9 mouse cellular contexts compared by ENCODE assay signal in genomic region chr16:33337681-33338080, GRCm38 (mm10). TPM values are rescaled to one million over a fixed set of nuclear protein-coding genes. Genes with fewer than 3 reads are reported as not detected.
DNase-seq lines count a peak whose midpoint lies in the region; ATAC-seq and TF ChIP-seq lines count a peak whose summit lies in the region.
"Had no signal": no experiment of that assay in that cellular context is flagged by ENCODE, and none has a peak within 500 bp of the region (broad histone marks: within the 10 kb centered on the region; RNA-seq: fewer than 3 reads in every experiment).

No protein-coding gene starts in this region.

- peaks cover 5% of the 10 kb centered on the region; the same call in 1 of the 2 replicates for H3K4me1 ChIP-seq in heart, embryonic 16.5 days (ENCODE audit: control insufficient read depth, insufficient read depth, low read length)
- peaks cover 10% of the 10 kb centered on the region for H3K4me1 ChIP-seq in lung, embryonic 15.5 days
- peaks cover 0 to 12% of the 10 kb centered on the region in 2 experiments; a peak in 1 of 4 replicates for H3K4me1 ChIP-seq in ES-E14 (ENCODE audit: control insufficient read depth in 2 of 2, insufficient read depth in 2 of 2, low read length in 2 of 2, poor library complexity in 1 of 2)
- H3K4me1 ChIP-seq: forebrain, embryonic 13.5 days had no signal

- in situ Hi-C loops in ES-E14 (cut with MboI; ENCODE audit: low sequenced_read_pairs in 2 of 2, unreplicated experiment in 2 of 2): no loop called here

- no peak overlapping the region for H3K9ac ChIP-seq in heart, embryonic 16.5 days (ENCODE audit: low read length)
- H3K9ac ChIP-seq in lung, embryonic 15.5 days: no peak overlapping the region
- peak overlapping the region; percentile 50; the same call in 1 of the 2 replicates for H3K9ac ChIP-seq in ES-E14 (ENCODE audit: insufficient read depth, low read depth, low read length, poor library complexity, severe bottlenecking)
- H3K9ac ChIP-seq: forebrain, embryonic 13.5 days had no signal

- H3K4me2 ChIP-seq in heart, embryonic 16.5 days (ENCODE audit: low read depth, low read length): peak overlapping the region; percentile 42
- H3K4me2 ChIP-seq in lung, embryonic 15.5 days: peak overlapping the region; percentile 42
- H3K4me2 ChIP-seq in myocyte (ENCODE audit: low read depth): peak overlapping the region; percentile 45
- H3K4me2 ChIP-seq: forebrain, embryonic 13.5 days had no signal

- intact Hi-C loops in heart, postnatal 14 days (cut with DNase I): loop anchor here (2.0 kb wide), 1 partner anchor 403 kb away; no protein-coding TSS in a partner anchor
- intact Hi-C loops in left cerebral cortex, postnatal 10 days (cut with DNase I): no loop called here

- no peak for TF ChIP-seq POLR2A in myocyte (IDR thresholded peaks at IDR 0.05; ENCODE audit: insufficient read length, low read depth)

- no peaks in the 10 kb centered on the region for H3K36me3 ChIP-seq in heart, embryonic 16.5 days (ENCODE audit: control insufficient read depth, insufficient read depth)
- no peaks in the 10 kb centered on the region for H3K36me3 ChIP-seq in lung, embryonic 15.5 days
- H3K36me3 ChIP-seq in ES-E14 (ENCODE audit: control insufficient read depth, insufficient read depth, low read length, poor library complexity, severe bottlenecking): no peaks in the 10 kb centered on the region
- no peaks in the 10 kb centered on the region for H3K36me3 ChIP-seq in myocyte (ENCODE audit: control insufficient read depth, insufficient read depth)

- H3K27ac ChIP-seq in heart, embryonic 16.5 days (ENCODE audit: low read length): no peak overlapping the region
- H3K27ac ChIP-seq in lung, embryonic 15.5 days: no peak overlapping the region
- no peak overlapping the region for H3K27ac ChIP-seq in ES-E14 (ENCODE audit: insufficient read depth, low read depth, low read length, poor library complexity, severe bottlenecking)
- H3K27ac ChIP-seq: forebrain, embryonic 13.5 days had no signal

- 73% methylated on average over 10 of the region's 10 CpGs for whole genome bisulfite sequencing in heart, embryonic 16.5 days
- WGBS in lung, embryonic 15.5 days: 60% methylated on average over 10 of the region's 10 CpGs

- H3K9me3 ChIP-seq in heart, embryonic 16.5 days (replicated peaks; ENCODE audit: control insufficient read depth, low read length): no peaks in the 10 kb centered on the region
- H3K9me3 ChIP-seq in lung, embryonic 15.5 days: no peaks in the 10 kb centered on the region
- no peaks in the 10 kb centered on the region for H3K9me3 ChIP-seq in ES-E14 (ENCODE audit: control insufficient read depth, insufficient read depth, low read depth, low read length)
- H3K9me3 ChIP-seq: forebrain, embryonic 13.5 days had no signal

- H3K79me2 ChIP-seq in myocyte (ENCODE audit: control insufficient read depth, insufficient read depth): no peaks in the 10 kb centered on the region

- DNase-seq in heart, postnatal 14 days: no peak
- no peak for DNase-seq in lung, postnatal 14 days
- DNase-seq in ES-E14 (ENCODE audit: low read depth, low spot score): no peak
- no peak for DNase-seq in left cerebral cortex, postnatal 10 days (ENCODE audit: extremely low spot score in 1 of 2, low spot score in 2 of 2)
- no peak for DNase-seq in right cerebral cortex, postnatal 25 days

- no peak for ATAC-seq in heart, embryonic 16.5 days (replicated peaks; ENCODE audit: extremely low read depth, insufficient read depth, low FRiP score)
- ATAC-seq in lung, embryonic 15.5 days (ENCODE audit: borderline replicate concordance, extremely low read depth, low FRiP score, low TSS enrichment): no peak

- no peaks in the 10 kb centered on the region for H3K27me3 ChIP-seq in heart, embryonic 16.5 days (ENCODE audit: control insufficient read depth, insufficient read depth, low read length)
- H3K27me3 ChIP-seq in lung, embryonic 15.5 days: no peaks in the 10 kb centered on the region
- no peaks in the 10 kb centered on the region for H3K27me3 ChIP-seq in myocyte (ENCODE audit: control insufficient read depth, insufficient read depth, insufficient read length)
- H3K27me3 ChIP-seq: forebrain, embryonic 13.5 days had no signal

- H3ac ChIP-seq in myocyte (ENCODE audit: control insufficient read depth, insufficient read length): no peak overlapping the region

- H3K4me3 ChIP-seq in heart, embryonic 16.5 days (ENCODE audit: low read length): no peak overlapping the region
- H3K4me3 ChIP-seq in lung, embryonic 15.5 days: peak overlapping the region; percentile 11; the same call in 1 of the 2 replicates
- H3K4me3 ChIP-seq in ES-E14 (ENCODE audit: insufficient read depth in 1 of 2, low read depth in 1 of 2, low read length in 2 of 2, poor library complexity in 1 of 2, severe bottlenecking in 1 of 2) (peak overlapping the region in 1 of 2 experiments; percentile 8; a peak in 1 of 4 replicates), myocyte (no peak overlapping the region)
- H3K4me3 ChIP-seq: forebrain, embryonic 13.5 days had no signal

TF ChIP-seq in ES-E14, 5 proteins besides CTCF, POLR2A, EP300 and RAD21:
- no peak for TF ChIP-seq CHD2 (IDR thresholded peaks at IDR 0.05; ENCODE audit: low read depth, low read length)
- no peak for TF ChIP-seq ZNF384 (IDR thresholded peaks at IDR 0.05; ENCODE audit: low read depth, low read length)
- no peak for TF ChIP-seq HCFC1 (IDR thresholded peaks at IDR 0.05; ENCODE audit: borderline replicate concordance, insufficient read depth, low read length)
- no peak for TF ChIP-seq ZC3H11A (IDR thresholded peaks at IDR 0.05; ENCODE audit: borderline replicate concordance, low read depth, low read length)
- no peak for TF ChIP-seq MAFK (IDR thresholded peaks at IDR 0.05; ENCODE audit: insufficient read depth, low read depth, low read length)

TF ChIP-seq in myocyte, 11 proteins besides CTCF, POLR2A, EP300 and RAD21:
- TF ChIP-seq MYOG (IDR thresholded peaks at IDR 0.05; ENCODE audit: control insufficient read depth in 1 of 3, insufficient read depth in 1 of 3, insufficient read length in 2 of 3, low read depth in 2 of 3): no peak
- no peak for TF ChIP-seq USF1 (IDR thresholded peaks at IDR 0.05; ENCODE audit: low read depth)
- no peak for TF ChIP-seq MYOD1 (IDR thresholded peaks at IDR 0.05; ENCODE audit: control insufficient read depth in 1 of 3, insufficient read length in 2 of 3, low read depth in 2 of 3)
- TF ChIP-seq REST (IDR thresholded peaks at IDR 0.05; ENCODE audit: insufficient read depth, insufficient read length): no peak
- TF ChIP-seq E2F4 (IDR thresholded peaks at IDR 0.05; ENCODE audit: insufficient read depth): no peak
- TF ChIP-seq MAX (IDR thresholded peaks at IDR 0.05; ENCODE audit: low read depth): no peak
- TF ChIP-seq CEBPB (IDR thresholded peaks at IDR 0.05; ENCODE audit: insufficient read depth, poor library complexity, severe bottlenecking): no peak
- TF ChIP-seq POLR2AphosphoS2 (IDR thresholded peaks at IDR 0.05; ENCODE audit: insufficient read length, low read depth): no peak
- TF ChIP-seq TCF3 (IDR thresholded peaks at IDR 0.05; ENCODE audit: insufficient read length, low read depth): no peak
- TF ChIP-seq TCF12 (IDR thresholded peaks at IDR 0.05; ENCODE audit: insufficient read depth, poor library complexity, severe bottlenecking): no peak
- TF ChIP-seq SRF (IDR thresholded peaks at IDR 0.05; ENCODE audit: control insufficient read depth, insufficient read length, low read depth): no peak

RNA-seq across cellular contexts. Expression of gene Zfp148, which starts 43.0 kb away (rescaled TPM):
- polyA plus RNA-seq in heart, embryonic 16.5 days (2015; fragmentation: Nextera tagmentation; extraction: Ambion mirVana): 40.7 and 41.5 TPM in 2 replicates
- 10 to 100 TPM; 46.5 to 48.6 TPM for total RNA-seq in heart, postnatal 14 days (2021)
- polyA plus RNA-seq in lung, embryonic 15.5 days (2015; fragmentation: Nextera tagmentation; extraction: Ambion mirVana): 55.5 and 61.4 TPM in 2 replicates
- 14.6 and 19.5 TPM in 2 replicates for total RNA-seq in ES-E14 (2012; rRNA removed)
- 7.9 TPM for polyA plus RNA-seq in myocyte (2012; fragmentation: generic; extraction: Trizol)
- total RNA-seq in left cerebral cortex, postnatal 10 days (2021): 10 to 100 TPM; 86.2 to 99.7 TPM
